Mouse (Mus musculus) cerebellum, postnatal 4 days (tissue): ENCODE data around the gene Max.

Source experiments
- DNase-seq, 2 experiments: peaks; one replicate each; pipeline ENCODE4 v3.0.0; 2022; ENCODE audit warnings: low spot score in 2 of 2, mixed read lengths in 1 of 2

Gene Max

DNA sequence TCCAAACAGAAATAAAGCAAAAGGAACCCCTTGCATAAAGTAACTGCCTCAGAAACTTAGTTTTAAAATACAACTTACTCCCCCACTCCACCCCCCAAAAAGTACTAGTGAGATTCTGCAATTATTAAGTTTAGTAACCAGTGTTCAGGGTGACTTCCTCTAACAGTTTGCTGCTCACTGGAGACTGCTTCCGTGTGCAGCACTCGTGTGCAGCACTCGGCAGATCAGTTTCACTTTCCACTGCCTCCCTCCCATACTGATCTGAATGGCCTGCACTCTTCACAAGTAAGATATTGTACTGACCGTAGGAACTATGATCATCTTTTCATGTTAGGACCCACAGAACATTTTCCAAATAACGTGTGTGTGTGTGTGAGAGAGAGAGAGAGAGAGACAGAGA is 4.3 kb downstream of the Max start:
- no peak for DNase-seq

DNA sequence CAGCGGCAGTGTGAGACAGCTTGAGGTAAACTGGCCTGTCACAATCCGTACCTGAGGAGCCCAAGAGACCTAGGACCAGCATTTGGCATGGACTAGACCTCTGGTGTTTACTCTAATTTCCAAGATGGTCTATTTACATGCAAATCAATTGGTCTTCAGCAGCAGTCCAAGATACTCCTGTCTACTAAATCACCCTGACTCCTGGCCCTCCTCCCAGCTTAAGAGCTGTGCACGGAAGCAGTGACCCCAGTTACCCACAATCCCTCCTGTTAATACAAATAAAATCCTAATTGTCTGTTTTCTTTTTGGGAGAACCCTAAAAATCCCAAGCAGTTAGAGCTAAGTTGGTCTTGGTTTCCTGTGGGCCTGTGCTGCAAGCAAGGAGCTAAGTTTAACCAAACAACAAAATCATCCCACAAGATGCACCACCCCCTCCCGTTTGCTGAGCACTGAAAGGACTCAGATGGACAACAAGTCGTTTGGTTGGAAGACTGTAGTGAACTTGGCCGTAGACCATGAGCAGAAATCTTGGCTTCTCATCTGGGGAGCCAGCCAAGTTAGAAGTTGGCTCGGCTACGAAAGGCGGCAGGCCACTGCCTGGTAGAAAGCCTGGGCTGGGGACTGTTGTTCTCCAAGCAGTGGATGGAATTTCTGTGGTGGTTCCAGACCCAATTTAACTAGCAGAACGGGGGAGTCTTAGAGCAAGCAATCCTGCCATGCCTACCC is 7.1 kb downstream of the Max start:
- peak; percentile 38 to 81 for DNase-seq

DNA sequence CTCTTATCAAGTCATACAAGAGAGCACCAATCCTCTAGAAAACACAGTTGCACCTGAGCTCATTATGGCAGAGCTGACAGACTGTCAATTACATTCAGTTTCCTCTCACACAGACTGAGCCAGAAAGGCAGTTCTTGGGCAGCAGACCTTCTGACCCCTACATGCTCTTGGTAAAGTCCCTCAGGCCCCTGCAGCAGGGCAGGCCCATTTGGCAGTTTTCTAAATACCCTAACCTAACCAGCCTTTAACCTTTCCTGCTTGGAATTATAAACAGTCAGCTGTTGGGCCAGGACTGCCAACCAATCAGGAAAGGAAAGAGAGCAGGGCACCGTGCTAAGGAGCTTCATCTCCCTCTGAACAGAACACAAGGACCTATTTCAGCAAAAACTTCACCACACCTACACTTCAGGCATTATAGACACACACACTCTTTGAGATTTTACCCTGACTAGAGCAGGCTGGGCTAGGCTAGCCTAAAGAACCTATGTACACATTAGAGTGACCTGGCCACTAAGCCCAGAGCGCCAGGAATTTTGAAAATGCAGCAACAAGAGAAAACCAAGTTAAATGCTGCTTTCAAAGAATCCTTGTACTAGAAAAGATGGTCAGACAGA is 8.1 kb downstream of the Max start:
- DNase-seq, result no peak

DNA sequence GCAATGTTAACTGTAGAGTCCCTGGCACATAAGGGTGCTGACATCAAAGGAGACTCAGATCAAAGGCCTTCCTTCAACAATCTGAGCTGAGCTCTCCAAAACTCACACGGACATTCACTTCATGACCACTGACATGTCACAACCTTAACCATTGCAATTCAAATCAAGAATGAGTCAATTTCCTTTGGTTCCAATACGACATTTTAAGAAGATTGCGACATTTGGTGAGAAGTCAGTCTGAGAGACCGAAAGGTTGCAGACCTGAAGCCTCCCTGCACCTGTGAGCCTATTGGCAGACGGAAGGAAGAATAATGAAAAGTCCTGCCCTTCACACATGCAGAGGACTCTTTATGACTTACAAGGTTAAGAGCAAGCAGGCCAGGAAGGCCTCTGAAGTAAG is 11.7 kb downstream of the Max start:
- no peak for DNase-seq

DNA sequence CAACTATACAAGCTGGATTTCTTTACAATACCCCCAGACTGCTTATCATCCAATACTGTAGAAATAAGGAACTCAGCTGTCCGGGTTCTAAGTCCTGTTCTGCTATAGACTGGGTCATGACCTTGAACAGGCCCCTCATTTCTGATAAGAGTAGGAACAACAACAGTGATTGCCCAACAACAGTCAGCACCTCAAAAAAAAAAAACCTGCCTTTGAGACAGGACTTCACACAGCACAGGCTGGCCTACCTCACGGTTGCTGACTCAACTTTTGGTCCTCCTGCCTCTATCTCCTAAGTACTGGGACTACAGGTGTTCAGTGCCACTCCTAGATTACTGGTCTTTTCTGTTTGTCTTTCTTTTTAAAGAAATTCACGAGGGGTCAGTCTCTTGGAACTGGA is 13.2 kb downstream of the Max start:
- DNase-seq, result no peak

DNA sequence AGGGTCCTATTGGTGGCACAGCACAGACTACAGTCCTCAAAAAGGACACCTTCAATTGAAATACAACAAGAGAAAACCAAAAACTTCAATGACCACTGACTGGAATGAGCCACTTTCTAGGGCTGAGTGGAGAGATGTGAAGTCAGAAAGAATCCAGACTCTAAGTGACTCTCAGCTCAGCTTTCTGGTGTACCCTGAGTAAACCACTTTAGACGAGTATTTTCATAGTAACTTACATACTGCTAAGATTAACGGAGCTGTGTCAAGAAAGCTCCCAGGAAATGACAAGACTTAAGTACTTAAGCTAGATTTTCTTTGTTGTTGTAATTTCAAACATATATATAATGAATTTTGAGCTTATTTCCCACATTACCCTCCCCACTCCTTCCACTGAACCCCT is 13.8 kb downstream of the Max start:
- no peak for DNase-seq

DNA sequence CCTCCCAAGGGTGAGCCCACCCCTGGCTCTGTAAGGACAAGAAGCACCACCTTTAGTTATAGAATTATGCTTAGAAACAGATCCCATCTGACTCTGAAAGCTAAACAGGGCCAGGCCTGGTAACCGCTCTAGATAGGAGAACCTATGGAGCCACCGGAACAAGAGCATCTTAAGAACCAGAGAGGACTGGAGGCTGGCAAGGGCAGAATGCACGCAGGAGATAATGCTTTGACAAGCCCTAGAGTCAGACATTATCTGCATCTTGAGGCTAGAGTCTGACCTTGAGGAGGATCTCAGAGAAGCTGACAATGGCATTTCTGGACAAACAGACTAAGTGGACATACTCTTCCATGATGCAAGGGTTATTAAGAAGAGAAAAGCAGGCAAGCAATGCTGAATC is 14.5 kb downstream of the Max start:
- DNase-seq, result no peak

DNA sequence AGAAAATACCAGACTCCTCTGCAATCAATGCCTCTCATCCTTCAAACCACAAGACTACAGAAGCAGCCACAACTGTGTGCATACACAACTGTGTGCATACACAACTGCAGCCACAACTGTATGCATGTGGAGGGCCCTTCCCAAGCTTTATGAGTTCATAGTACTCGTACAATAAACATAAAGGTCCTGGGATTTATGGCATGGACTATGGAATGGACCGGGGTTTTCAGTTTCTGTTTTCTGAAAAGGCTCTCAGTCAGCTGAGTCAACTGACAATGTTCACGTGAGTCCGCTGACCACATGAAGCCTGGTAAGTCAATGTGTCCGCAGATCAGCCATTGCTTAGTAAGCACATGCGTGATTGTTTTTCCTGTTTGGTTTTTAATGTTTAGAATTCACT is 18.5 kb downstream of the Max start:
- no peak for DNase-seq

DNA sequence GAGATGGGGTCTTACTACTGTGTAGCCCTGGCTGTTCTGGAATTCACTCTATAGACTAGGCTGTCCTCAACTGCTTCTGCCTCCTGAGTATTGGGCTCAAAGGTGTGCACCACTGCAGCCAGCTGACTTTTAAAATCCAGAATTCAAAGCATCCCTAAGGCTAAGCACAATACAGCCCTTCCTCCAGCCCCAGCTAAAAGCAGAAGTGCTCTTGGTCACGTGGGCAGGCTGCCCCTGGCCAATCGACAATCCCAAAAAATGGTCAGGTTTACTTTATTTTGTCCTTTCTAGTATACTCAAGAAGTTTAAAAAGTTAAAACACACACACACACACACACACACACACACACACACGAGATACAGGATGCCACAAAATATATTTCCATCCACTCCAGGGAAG is 19.0 kb downstream of the Max start:
- DNase-seq, result no peak

DNA sequence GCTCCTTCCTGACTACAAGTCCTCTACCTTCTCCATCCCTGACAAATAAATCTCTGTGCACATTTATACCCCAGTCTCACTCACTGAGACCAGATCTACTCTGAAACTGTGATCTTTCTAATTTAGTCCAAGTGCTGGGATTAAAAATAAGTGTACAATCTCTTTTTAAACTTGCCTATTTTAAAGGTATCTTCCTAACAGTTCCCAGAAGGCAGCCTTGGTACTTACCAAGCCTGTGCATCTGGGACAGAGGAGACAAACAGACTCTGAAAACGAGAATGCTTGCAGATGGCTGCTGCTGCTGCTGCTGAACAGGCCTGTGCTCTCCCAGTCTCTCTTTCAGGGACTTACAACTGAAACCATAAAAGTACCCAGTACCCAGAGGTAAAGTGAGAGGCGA is 19.5 kb downstream of the Max start:
- DNase-seq, result no peak

DNA sequence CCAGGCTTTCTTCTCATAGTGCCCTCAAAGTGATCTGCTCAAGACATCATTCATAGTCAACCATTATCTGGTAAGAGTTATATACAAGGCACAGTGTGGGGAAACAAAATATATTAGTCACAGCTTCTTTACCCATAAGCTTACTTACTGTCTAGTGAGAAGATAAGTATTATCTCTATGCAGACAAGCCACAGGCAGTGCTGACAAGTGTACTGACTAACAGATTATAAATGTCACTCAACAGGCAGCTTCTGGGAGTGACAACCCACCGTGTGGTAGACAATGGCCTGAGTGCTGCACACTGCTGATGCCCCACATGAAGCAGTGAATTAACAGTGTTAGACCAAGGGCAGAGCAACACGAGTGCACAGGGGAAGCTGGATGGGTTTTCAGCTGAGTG is 20.5 kb downstream of the Max start:
- DNase-seq, result no peak

DNA sequence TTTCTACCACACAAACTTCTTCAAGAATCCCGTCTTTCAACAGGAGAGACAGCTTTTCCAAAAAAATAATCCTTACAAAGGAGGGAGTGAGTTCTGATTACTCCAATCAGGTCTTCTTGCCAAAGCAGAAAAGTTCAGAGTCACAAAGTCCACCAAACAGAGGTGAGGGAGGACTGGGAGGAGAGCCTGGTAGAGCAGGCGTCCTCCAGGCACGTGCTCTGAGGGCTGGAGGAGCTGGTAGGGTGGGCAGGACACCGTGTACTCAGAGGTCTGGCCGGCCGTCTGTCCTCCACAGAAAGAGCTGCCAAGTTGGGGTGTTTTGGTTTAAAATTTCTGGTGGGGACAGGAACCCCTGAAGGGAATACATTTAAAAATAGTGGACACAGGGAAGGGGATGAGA is 24.0 kb downstream of the Max start:
- DNase-seq, result no peak

DNA sequence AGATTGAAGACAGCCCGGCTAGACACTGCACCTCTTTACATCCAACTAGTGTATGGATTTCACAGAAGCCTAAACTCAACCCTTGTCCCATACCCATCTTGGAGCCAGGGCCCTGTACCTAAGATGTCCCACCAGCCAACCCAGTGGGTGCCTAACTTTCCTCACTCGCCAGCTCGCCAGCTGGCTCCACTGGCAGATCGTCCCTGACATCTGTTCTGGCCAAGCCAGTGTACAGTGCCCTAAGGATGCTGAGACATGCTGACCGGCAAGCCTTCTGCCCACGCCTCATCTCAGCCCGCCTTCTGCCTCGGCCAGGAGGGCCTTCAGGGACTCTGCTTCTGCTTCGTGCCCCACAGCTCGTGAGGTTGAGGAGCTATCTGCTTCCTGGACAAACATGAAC is 25.8 kb downstream of the Max start:
- peak in 1 of 2 experiments; percentile 31 for DNase-seq

DNA sequence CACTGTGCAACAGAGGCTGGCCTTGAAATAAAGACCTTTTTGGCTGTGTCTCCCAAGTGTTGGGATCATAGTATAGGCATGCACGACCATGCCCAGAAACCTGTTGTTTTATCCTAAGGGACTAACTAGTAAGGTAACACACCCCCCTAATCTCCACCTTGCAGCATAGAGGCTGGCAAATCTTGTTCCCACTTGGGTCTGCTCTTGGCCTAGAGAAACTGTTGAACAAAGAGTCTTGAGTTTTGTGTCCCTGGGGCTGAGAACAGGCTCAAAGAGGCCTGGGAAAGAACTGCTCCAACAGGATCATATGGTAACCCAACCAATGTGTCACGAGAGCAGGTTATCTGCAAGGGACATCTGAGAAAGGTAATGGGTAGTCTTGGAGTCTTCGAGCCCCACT is 27.6 kb downstream of the Max start:
- no peak for DNase-seq

DNA sequence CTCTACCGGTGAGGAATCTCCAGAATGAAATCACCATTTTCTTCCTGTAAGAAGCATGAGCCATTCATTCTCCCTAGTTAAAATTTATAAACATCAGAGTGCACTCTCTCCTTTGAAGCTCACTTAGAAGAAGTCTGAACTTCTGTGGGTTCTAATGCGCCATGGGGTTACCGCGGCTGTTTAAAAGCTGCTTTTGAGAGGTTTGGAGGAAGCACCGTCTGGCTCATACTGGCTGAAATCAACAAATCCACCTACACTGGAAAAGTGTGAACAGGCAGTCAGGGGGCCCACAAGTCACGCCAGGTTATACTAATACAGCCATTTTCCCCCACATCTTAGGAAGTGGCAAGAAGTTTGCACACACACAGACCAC is 29.3 kb downstream of the Max start:
- no peak for DNase-seq

DNA sequence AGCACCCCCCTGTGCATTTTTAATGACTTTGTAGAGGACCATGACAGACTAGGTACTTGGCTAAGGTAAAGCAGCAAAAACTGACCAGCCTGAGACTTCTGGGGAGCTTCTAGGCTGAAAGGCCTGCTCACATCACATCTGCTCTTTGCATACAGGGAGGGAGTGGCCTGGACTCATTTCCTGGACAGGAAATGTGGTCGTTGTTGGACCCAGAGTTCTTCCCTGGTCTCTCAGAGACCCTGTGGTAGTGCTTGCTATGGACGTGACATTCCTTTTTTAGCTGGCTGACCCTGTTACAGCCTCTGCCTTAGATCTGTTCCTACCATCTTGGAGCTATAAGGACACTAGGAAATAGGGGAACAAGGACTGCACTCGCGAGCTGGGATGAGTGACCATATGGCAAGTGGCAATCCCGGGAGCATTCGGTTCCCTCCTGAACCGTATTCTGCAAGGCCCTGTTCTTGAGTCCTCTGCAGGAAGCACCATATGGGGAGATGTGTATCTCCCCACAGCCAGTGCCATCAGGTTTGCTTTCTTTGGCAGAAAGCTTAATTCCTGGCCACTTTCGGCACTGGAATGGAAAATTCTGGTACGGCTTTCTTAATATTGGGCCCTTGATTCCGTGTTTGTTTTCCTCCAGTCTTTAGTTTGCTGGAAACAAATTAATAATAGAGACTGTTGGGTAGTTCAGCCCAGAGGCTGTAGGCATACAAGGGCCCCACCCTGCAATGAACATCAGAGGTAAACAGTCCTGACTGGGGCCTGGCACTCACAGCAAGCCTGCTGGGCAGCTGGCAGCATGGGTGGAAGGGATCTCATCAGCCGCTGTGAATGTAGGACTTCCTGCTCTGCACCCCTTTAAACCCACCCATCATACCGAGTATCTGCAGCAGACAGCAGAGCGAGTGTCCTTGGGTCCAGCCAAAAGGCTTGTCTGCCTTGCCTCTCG is 30.0 kb downstream of the Max start:
- DNase-seq, result peak in 1 of 2 experiments; percentile 47

DNA sequence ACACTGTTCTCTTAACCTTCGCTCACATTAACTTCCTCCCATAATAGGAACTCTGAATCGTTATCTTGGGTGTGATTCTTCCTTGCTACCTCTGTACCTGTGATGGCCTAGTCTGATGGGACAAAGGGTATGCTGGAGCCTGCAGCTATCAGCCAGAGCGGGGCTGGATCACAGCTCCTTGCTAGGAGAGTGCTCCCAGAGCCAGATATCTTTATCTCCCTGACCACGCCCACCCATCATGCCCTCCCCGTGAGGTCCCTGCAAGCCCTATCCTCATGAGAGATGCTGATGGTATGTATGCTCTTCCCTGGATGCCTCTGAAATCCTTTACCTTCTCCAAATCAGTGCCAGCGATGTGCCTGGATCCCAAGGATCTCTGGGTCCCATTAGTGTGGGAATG is 31.8 kb downstream of the Max start:
- DNase-seq, result no peak

DNA sequence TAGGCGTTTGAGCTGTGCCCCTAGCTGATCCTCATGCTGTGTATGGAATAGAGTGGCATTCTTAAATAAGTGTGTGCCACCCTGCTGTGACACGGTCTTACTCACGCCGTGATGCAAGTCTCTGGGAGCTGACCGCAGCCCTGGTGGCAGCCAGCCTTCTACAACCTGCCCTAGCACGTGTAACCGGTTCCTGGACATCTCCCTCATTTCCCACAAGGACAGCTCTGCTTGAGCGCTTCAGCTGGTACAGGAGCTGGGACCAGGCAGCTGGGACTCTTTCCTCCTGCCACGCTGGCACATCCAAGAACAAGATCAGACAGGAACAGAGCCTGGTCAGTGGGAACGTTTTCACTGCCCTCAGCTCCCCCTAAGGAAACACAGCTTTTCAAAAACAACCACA is 34.5 kb downstream of the Max start:
- DNase-seq, result no peak

DNA sequence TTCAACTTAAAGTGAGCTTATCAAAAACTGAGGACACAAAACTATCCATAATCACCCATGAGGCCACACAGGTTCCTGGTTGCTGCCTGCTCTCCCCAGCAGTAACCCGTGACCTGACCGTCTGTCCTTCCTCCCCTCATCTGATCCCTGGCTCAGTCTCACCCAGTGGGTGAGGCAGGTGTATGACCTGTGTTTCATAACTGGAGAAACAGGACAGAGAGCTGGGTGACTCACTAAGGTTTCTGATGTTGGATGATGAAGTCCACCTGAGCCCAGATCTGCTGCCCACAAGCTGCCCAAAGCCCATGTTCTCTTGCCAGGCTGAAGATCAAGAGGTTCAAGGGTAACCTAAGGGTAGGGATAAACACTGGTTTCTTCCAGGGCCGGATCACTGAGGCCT is 35.0 kb downstream of the Max start:
- DNase-seq, result no peak

DNA sequence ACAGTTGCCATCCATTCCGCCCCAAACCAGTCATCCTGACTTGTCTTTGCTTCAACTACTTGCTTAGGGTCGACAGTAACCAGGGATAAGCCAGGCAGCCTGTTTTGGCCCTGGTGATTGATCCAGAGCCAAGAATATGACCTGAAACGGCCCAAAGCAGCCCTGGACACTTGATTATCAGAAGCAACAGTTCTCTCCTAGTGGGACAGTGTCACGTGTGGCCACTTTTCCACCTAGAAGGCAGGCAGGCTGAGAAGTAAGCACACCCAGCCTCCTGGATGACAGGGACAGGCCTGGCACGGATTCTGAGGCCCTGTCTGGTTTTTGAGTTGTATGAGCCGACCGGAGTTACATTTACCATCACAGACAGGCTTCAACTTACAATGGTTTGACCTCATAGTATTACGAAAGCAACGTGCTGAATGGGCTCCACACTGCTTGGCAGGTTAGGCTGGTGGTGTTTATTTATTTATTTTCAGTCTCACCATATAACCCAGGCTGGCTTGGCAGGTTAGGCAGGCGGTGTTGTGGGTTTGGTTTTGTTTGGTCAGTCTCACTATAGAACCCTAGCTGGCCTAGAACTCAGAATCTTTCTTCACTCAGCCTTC is 35.6 kb downstream of the Max start:
- DNase-seq, result no peak

DNA sequence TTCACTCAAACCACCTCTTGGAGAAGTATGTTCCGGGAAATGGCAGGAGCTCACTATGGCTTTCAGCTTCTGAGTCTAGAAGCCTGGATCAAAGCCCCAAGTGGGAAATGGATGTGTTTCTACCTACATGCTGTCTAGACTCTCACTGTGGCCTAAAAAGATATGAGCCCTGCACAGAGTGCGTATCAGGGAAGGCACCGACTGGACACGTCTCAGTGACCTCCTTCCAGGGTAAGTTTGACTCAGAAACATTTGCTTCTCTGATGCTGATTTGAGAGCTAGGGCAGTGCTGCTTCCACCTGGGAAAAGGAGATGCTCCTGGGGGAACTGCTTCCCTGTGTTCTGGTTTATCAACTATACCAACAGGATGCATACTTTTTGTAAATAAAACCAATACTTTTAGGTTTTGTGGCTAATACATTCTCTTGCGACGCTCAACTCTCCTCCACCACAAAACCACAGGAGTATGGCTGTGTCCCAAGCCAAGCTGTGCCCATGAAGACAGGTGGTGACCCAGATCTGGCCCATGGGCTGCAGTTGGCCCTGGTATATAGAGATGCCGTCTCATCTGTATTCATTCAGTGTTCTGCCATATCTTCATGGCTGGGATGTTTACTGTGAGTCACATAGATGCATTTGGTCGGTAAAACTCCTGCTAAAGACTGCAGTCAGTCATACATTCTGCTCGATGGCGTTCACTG is 36.9 kb downstream of the Max start:
- no peak for DNase-seq

DNA sequence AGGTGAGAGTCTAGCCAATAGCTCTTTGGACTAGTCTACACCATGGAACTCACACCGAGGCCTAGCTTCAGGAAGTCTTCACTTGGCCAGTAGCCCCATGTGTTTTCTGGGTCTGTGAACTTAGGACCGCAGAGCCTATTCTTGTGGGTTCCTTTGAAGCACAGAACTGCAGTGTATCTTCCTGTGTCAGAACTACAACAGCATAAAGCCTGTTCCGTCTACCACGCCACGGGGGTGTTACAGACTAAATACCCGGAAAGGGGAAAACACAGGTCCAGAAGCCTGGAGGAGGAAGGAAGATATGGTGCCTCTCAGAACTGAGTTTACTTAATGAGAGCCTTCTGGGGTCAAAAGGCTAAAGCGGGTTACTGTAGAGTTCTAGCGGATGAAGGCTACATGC is 38.9 kb downstream of the Max start:
- no peak for DNase-seq
